Mouse (Mus musculus) gonadal fat pad, adult 2 months (tissue): ENCODE results near the gene Dapk1. TPM values are rescaled to one million over a fixed set of nuclear protein-coding genes. Genes with fewer than 3 reads are reported as not detected.

Experiments used
- DNase-seq: peaks from one replicate; pipeline ENCODE4 v3.0.0-alpha.2; 2012; ENCODE audit warnings: low read depth
- polyA plus RNA-seq: library from polyadenylated mRNA; depleted of rRNA; stranded (reverse); fragments of >200 nt; gene quantifications from 2 replicates; pipeline ENCODE4 v1.2.3, GENCODE M21; 2012

Dapk1 gene
- polyA plus RNA-seq, 1 experiment: 77.2 TPM

- DNase-seq: no peak
These were observed 62.3 kb downstream of the Dapk1 start for GRCm38 (mm10) chr13:60664058-60664457.

- DNase-seq: no peak
These were observed 63.1 kb downstream of the Dapk1 start for GRCm38 (mm10) chr13:60664816-60665215.

- no peak for DNase-seq
These were observed 63.7 kb downstream of the Dapk1 start for GRCm38 (mm10) chr13:60665402-60665801.

GRCm38 (mm10) chr13:60668036-60668435, 66.3 kb downstream of the Dapk1 start:
- DNase-seq: no peak

- no peak for DNase-seq
These were observed 68.9 kb downstream of the Dapk1 start for GRCm38 (mm10) chr13:60670605-60671004.

GRCm38 (mm10) chr13:60671235-60671634, 69.5 kb downstream of the Dapk1 start:
- no peak for DNase-seq

GRCm38 (mm10) chr13:60672287-60672686, 70.5 kb downstream of the Dapk1 start:
- no peak for DNase-seq

- no peak for DNase-seq
These were observed 71.3 kb downstream of the Dapk1 start for GRCm38 (mm10) chr13:60672882-60673675.

- no peak for DNase-seq
These were observed 72.6 kb downstream of the Dapk1 start for GRCm38 (mm10) chr13:60674301-60674700.

- no peak for DNase-seq
These were observed 73.2 kb downstream of the Dapk1 start for GRCm38 (mm10) chr13:60674911-60675310.

- DNase-seq: no peak
These were observed 73.7 kb downstream of the Dapk1 start for GRCm38 (mm10) chr13:60675416-60675815.

GRCm38 (mm10) chr13:60678912-60679311, 77.2 kb downstream of the Dapk1 start:
- no peak for DNase-seq

GRCm38 (mm10) chr13:60682714-60683695, 81.3 kb downstream of the Dapk1 start:
- DNase-seq: no peak

- no peak for DNase-seq
These were observed 82.5 kb downstream of the Dapk1 start for GRCm38 (mm10) chr13:60684050-60684760.

- no peak for DNase-seq
These were observed 83.1 kb downstream of the Dapk1 start for GRCm38 (mm10) chr13:60684806-60685205.

GRCm38 (mm10) chr13:60685216-60685615, 83.5 kb downstream of the Dapk1 start:
- no peak for DNase-seq

GRCm38 (mm10) chr13:60686024-60686663, 84.4 kb downstream of the Dapk1 start:
- no peak for DNase-seq

- DNase-seq: no peak
These were observed 85.2 kb downstream of the Dapk1 start for GRCm38 (mm10) chr13:60686967-60687366.

GRCm38 (mm10) chr13:60687462-60687861, 85.7 kb downstream of the Dapk1 start:
- DNase-seq: no peak

- DNase-seq: no peak
These were observed 86.1 kb downstream of the Dapk1 start for GRCm38 (mm10) chr13:60687891-60688290.

- DNase-seq: no peak
These were observed 89.2 kb downstream of the Dapk1 start for GRCm38 (mm10) chr13:60690921-60691320.
